Mouse (Mus musculus): Measurements from ENCODE around the gene BC052040.

DNA sequence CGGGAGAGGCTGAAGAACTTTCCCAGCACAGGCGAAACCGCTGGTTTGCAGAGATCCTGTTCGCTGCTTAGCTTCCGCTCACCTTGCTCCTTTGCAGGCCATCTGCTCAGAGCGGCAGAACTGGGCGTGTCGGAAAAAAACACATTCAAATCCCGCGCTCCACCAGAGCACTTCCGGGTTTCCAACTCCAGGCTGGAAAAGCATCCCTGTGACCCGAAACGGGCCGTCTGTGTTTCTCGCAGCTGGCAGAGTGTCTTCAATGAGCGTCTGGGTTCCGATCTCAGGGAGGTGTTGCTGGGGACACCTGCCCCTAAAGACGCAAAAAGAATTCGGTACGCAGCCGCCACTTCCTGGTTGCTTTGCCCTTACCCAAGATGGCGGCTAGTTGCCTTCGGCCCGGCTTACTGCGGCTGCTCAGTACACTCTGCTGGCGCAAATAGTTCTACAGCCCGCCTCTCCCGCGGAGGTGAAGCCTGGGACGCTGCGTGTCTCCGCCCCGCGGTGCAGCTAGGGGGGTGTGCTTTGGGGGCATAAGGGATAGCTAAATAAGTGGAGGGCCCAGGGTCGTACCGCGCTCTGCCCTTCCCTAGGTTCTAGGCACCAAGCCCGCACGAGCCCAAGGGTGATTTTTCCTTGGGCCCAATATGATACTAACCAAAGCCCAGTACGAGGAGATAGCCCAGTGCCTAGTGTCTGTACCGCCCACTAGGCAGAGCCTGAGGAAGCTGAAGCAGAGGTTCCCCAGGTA is at the start of gene BC052040:
- TF ChIP-seq CTCF (IDR thresholded peaks at IDR 0.05; ENCODE audit: low read depth, low read length) (no peak), POLR2A (IDR thresholded peaks at IDR 0.05; ENCODE audit: borderline replicate concordance, low read depth, low read length) (no peak)

All from bone marrow macrophage, adult 2 months (primary cell).